Mouse (Mus musculus): Measurements from ENCODE around the gene Gm21093. TPM values are rescaled to one million over a fixed set of nuclear protein-coding genes. Genes with fewer than 3 reads are reported as not detected.

Gene Gm21093
- polyA plus RNA-seq (2015; fragmentation: Illumina TruSeq; extraction: RNeasy Lipid Tissue Mini Kit (QIAGEN cat#74804); ENCODE audit: low read depth, low replicate concordance) = 3.2 TPM

DNA sequence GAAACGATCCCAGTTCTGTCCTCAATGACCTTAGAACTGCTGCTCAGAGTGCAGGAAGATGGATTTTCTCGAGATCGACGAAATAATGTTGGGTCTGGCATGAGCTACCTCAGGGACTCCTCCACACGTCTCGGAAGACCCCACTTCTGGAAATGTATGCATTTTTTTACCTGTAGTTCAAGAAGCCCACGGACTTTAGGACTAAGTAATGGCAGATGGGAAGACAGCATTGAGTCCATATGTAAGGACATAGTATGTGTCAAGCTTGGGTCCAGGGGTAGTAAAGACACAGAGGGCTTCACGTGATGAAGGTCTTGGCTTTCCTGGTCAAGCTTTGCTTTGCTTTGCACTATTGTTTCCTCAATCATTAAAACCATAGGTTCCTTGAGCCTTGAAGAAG, at the start of gene Gm21093:
TSS of gene Gm21093 (minus strand) at position 101 of the 400 bp plus-strand sequence.

Other genes starting within 250 kb of the Gm21093 start
- gene Gm21541, start 131.1 kb downstream of the Gm21093 start, polyA plus RNA-seq (2015; fragmentation: Illumina TruSeq; extraction: RNeasy Lipid Tissue Mini Kit (QIAGEN cat#74804); ENCODE audit: low read depth, low replicate concordance) = 9.2 TPM
- 51.7 TPM for gene Gm20878, start 93.2 kb downstream of the Gm21093 start, polyA plus RNA-seq (2015; fragmentation: Illumina TruSeq; extraction: RNeasy Lipid Tissue Mini Kit (QIAGEN cat#74804); ENCODE audit: low read depth, low replicate concordance)
- 6.5 TPM for gene Fam205a4, start 68.7 kb downstream of the Gm21093 start, polyA plus RNA-seq (2015; fragmentation: Illumina TruSeq; extraction: RNeasy Lipid Tissue Mini Kit (QIAGEN cat#74804); ENCODE audit: low read depth, low replicate concordance)
- gene Gm3893, start 56.5 kb upstream of the Gm21093 start, polyA plus RNA-seq (2015; fragmentation: Illumina TruSeq; extraction: RNeasy Lipid Tissue Mini Kit (QIAGEN cat#74804); ENCODE audit: low read depth, low replicate concordance) = not detected
- 34.7 TPM for gene Gm13304, start 80.1 kb upstream of the Gm21093 start, polyA plus RNA-seq (2015; fragmentation: Illumina TruSeq; extraction: RNeasy Lipid Tissue Mini Kit (QIAGEN cat#74804); ENCODE audit: low read depth, low replicate concordance)
- 55.1 TPM for gene Gm13306, start 118.7 kb upstream of the Gm21093 start, polyA plus RNA-seq (2015; fragmentation: Illumina TruSeq; extraction: RNeasy Lipid Tissue Mini Kit (QIAGEN cat#74804); ENCODE audit: low read depth, low replicate concordance)
- 1.5 TPM for gene Gm13305, start 133.9 kb upstream of the Gm21093 start, polyA plus RNA-seq (2015; fragmentation: Illumina TruSeq; extraction: RNeasy Lipid Tissue Mini Kit (QIAGEN cat#74804); ENCODE audit: low read depth, low replicate concordance)
- gene Gm10600, start 205.9 kb upstream of the Gm21093 start, polyA plus RNA-seq (2015; fragmentation: Illumina TruSeq; extraction: RNeasy Lipid Tissue Mini Kit (QIAGEN cat#74804); ENCODE audit: low read depth, low replicate concordance) = 7.0 TPM
- gene Ccl21b, start 221.0 kb upstream of the Gm21093 start, polyA plus RNA-seq (2015; fragmentation: Illumina TruSeq; extraction: RNeasy Lipid Tissue Mini Kit (QIAGEN cat#74804); ENCODE audit: low read depth, low replicate concordance) = not detected